Mouse (Mus musculus) limb, embryonic 13.5 days (tissue): ENCODE results near the gene Olfr1141. TPM values are rescaled to one million over a fixed set of nuclear protein-coding genes. Genes with fewer than 3 reads are reported as not detected.

Experiments used
- ATAC-seq: fragments of 200-750 bp; cut with Nextera tagmentation; 2 replicates; pipeline ENCODE4 v1.8.0; 2017; ENCODE audit warnings: low read depth, moderate number of reproducible peaks, moderate TSS enrichment; ENCODE audit not compliant: low FRiP score
- H3K27ac ChIP-seq: fragments of 300-500 bp; sonication (generic); 2 replicates; pipeline ENCODE4 v1.5.1; 2015; ENCODE audit warnings: inconsistent platforms, mild to moderate bottlenecking, moderate library complexity
- H3K27me3 ChIP-seq: fragments of 300-500 bp; sonication (generic); 2 replicates; pipeline ENCODE4 v1.6.1; 2015; ENCODE audit warnings: mild to moderate bottlenecking, inconsistent platforms
- H3K36me3 ChIP-seq: fragments of 300-500 bp; sonication (generic); 2 replicates; pipeline ENCODE4 v1.6.1; 2015; ENCODE audit warnings: inconsistent platforms, mild to moderate bottlenecking, moderate library complexity
- H3K4me1 ChIP-seq: fragments of 300-500 bp; sonication (generic); 2 replicates; pipeline ENCODE4 v1.6.1; 2015; ENCODE audit warnings: inconsistent platforms
- H3K4me2 ChIP-seq: fragments of 300-500 bp; sonication (generic); replicated peaks from 2 replicates; pipeline ENCODE4 v1.6.1; 2015; ENCODE audit warnings: inconsistent platforms, mild to moderate bottlenecking, moderate library complexity
- H3K4me3 ChIP-seq: fragments of 300-500 bp; sonication (generic); 2 replicates; pipeline ENCODE4 v1.5.1; 2015; ENCODE audit warnings: moderate library complexity, mild to moderate bottlenecking, inconsistent platforms
- H3K9ac ChIP-seq: fragments of 300-500 bp; sonication (generic); 2 replicates; pipeline ENCODE4 v1.6.1; 2015; ENCODE audit warnings: mild to moderate bottlenecking, inconsistent platforms
- H3K9me3 ChIP-seq: fragments of 300-500 bp; sonication (generic); 2 replicates; pipeline ENCODE4 v1.6.1; 2016; ENCODE audit warnings: inconsistent platforms
- WGBS: fragments of 180-500 bp; shearing (Covaris S2); methylation state at CpG from one replicate; pipeline ENCODE4 v1.1.7; 2015; 5-methylcytosine and 5-hydroxymethylcytosine counted together
- polyA plus RNA-seq: library from polyadenylated mRNA; unstranded; fragments of >200 nt; fragmentation: Nextera tagmentation; extraction: Ambion mirVana; gene quantifications from 2 replicates; pipeline ENCODE4 v1.2.1, GENCODE M21; 2015

The Olfr1141 gene
- not detected in 2 replicates for polyA plus RNA-seq

GRCm38 (mm10) chr2:87753891-87754290 lies at the start of gene Olfr1141:
Gene Olfr1141, minus strand, starts transcription at chr2:87753991.
- Histone ChIP-seq H3K27ac (no peak within 1 kb of the TSS), H3K27me3 (no peaks in the 10 kb centered on the region), H3K9me3 (no peaks in the 10 kb centered on the region), H3K9ac (no peak within 1 kb of the TSS), H3K36me3 (no peaks in the 10 kb centered on the region), H3K4me3 (no peak within 1 kb of the TSS), H3K4me1 (no peaks in the 10 kb centered on the region), H3K4me2 (no peak within 1 kb of the TSS)
- no peak for ATAC-seq
- WGBS: 82% methylated on average over 1 of the region's 1 CpGs

DNA sequence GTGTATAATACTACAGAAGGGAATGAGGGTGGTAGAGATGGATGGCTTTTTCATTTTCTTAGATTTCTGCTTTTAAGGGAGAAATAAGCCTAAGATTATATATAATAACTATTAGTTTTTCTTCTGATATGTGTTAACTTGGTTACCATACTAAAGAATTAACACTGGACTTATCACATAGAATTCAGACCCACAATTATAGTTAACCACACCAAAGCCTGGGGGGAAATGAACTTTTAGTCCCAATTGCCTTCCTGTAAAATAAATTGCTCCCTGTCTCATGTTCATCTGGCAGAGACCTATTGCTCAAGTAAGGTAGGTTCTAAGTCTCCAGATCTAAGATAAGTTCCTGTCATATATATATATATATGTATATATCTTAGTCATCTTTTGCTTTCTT lies 46.5 kb upstream of the Olfr1141 start, which contains the start of gene Olfr1143:
TSS of gene Olfr1143 (plus strand) at position 301 of the 400 bp plus-strand sequence.
- ATAC-seq: no peak

GRCm38 (mm10) chr2:87779183-87779582 lies 25.4 kb upstream of the Olfr1141 start, which contains the start of gene Olfr152:
Gene Olfr152, plus strand, starts transcription at chr2:87779483.
- 85% methylated on average over 4 of the region's 4 CpGs for WGBS
- no peak within 1 kb of the TSS for H3K4me3 ChIP-seq
- ATAC-seq: no peak
- no peaks in the 10 kb centered on the region for H3K36me3 ChIP-seq
- H3K27ac ChIP-seq: no peak within 1 kb of the TSS
- H3K27me3 ChIP-seq: no peaks in the 10 kb centered on the region
- no peaks in the 10 kb centered on the region for H3K9me3 ChIP-seq
- no peak within 1 kb of the TSS for H3K4me2 ChIP-seq
- no peaks in the 10 kb centered on the region for H3K4me1 ChIP-seq
- no peak within 1 kb of the TSS for H3K9ac ChIP-seq

More for the DNA sequence above, 46.5 kb upstream of the Olfr1141 start, which contains the start of gene Olfr1143:
- H3K4me3 ChIP-seq: no peak within 1 kb of the TSS
- no peak within 1 kb of the TSS for H3K9ac ChIP-seq
- no peaks in the 10 kb centered on the region for H3K4me1 ChIP-seq
- no peak within 1 kb of the TSS for H3K27ac ChIP-seq
- H3K4me2 ChIP-seq: no peak within 1 kb of the TSS
- H3K9me3 ChIP-seq: no peaks in the 10 kb centered on the region
- no peaks in the 10 kb centered on the region for H3K36me3 ChIP-seq
- no peaks in the 10 kb centered on the region for H3K27me3 ChIP-seq

DNA sequence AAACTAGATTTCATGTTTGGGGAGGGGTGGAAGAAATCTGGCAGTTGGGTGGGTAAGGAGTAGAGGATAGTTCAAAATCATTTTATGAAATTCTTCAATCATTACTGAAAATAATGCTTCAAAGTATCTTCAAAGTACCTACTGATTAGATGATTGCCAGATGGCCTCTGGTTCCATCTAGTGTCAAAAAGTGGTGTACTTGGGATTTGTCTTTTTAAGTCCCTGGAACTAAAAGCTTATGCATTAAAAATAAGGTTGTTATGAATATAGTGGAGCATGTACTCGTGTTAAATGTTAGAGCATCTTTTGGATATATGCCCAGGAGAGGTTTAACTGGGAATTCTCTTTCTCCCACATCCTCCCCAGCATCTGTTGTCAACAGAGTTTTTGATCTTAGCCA lies 22.4 kb upstream of the Olfr1141 start:
- no peak overlapping the region for H3K27ac ChIP-seq
- H3K36me3 ChIP-seq: no peaks in the 10 kb centered on the region
- H3K4me2 ChIP-seq: no peak overlapping the region
- no peak overlapping the region for H3K9ac ChIP-seq
- no peak for ATAC-seq
- 63% methylated on average over 1 of the region's 1 CpGs for WGBS
- H3K9me3 ChIP-seq: no peaks in the 10 kb centered on the region
- H3K27me3 ChIP-seq: no peaks in the 10 kb centered on the region
- H3K4me3 ChIP-seq: no peak overlapping the region
- H3K4me1 ChIP-seq: no peaks in the 10 kb centered on the region

GRCm38 (mm10) chr2:87743452-87743851 lies 10.3 kb downstream of the Olfr1141 start, which contains the start of gene Olfr1140:
Gene Olfr1140, plus strand, starts transcription at chr2:87743752.
- no peaks in the 10 kb centered on the region for H3K36me3 ChIP-seq
- WGBS: 78% methylated on average over 3 of the region's 3 CpGs
- no peaks in the 10 kb centered on the region for H3K27me3 ChIP-seq
- H3K4me2 ChIP-seq: no peak within 1 kb of the TSS
- no peak within 1 kb of the TSS for H3K27ac ChIP-seq
- ATAC-seq: no peak
- no peaks in the 10 kb centered on the region for H3K9me3 ChIP-seq
- H3K4me3 ChIP-seq: no peak within 1 kb of the TSS
- H3K4me1 ChIP-seq: no peaks in the 10 kb centered on the region
- H3K9ac ChIP-seq: no peak within 1 kb of the TSS

DNA sequence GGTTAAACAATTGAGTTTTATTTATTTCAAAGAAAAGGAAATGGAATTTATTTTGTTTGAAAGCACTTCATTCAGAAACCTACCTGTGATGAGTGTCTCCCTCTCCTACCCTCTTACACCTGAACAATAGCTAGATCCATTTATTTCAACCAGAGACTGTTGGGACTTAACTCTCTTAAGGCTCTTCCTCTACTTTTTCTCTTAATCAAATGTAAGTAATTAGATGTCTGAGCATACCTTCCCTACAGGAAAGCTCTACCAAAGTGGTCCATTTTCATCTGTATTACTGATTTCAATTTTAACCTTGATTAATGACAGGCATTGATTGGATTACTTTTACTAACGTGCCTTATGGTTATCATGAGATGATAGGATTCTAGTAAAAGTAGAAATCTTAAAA lies 13.9 kb downstream of the Olfr1141 start, which contains the start of gene Olfr1138:
TSS of gene Olfr1138 (minus strand) at position 101 of the 400 bp plus-strand sequence.
- Histone ChIP-seq H3K4me3 (no peak within 1 kb of the TSS), H3K9ac (no peak within 1 kb of the TSS), H3K4me2 (no peak within 1 kb of the TSS), H3K4me1 (no peaks in the 10 kb centered on the region), H3K27me3 (no peaks in the 10 kb centered on the region), H3K36me3 (no peaks in the 10 kb centered on the region), H3K9me3 (no peaks in the 10 kb centered on the region), H3K27ac (no peak within 1 kb of the TSS)
- ATAC-seq: no peak
- WGBS: 79% methylated on average over 1 of the region's 1 CpGs

DNA sequence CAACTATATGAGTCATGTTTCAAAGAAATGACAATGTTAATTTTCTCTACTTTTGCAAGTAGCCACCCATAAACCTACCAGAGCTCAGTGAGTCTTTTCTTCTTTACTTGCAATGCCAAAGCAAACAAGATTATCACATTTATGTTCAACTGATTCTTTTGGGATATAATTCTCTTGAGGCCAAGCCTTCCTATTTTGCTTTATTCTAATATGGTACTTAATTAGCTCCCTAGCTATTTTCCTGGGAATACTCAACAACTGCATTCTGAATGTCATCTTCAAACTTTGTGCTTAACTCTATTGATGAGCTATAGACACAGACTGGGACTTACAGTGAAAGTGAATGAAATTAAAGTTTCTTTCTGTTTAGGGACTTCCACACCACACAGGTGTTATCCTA lies 40.7 kb downstream of the Olfr1141 start, which contains the start of gene Olfr1137:
TSS of gene Olfr1137 (minus strand) at position 101 of the 400 bp plus-strand sequence.
- Histone ChIP-seq H3K9me3 (no peaks in the 10 kb centered on the region), H3K27ac (no peak within 1 kb of the TSS), H3K27me3 (no peaks in the 10 kb centered on the region)

More for the DNA sequence above, 40.7 kb downstream of the Olfr1141 start, which contains the start of gene Olfr1137:
- no peaks in the 10 kb centered on the region for H3K4me1 ChIP-seq
- no peak within 1 kb of the TSS for H3K9ac ChIP-seq
- no peaks in the 10 kb centered on the region for H3K36me3 ChIP-seq
- no peak within 1 kb of the TSS for H3K4me3 ChIP-seq
- H3K4me2 ChIP-seq: no peak within 1 kb of the TSS
- ATAC-seq: no peak

Other genes with a start within 250 kb of the Olfr1141 start
- gene Pramel6, start 247.4 kb downstream of the Olfr1141 start, polyA plus RNA-seq: not detected in 2 replicates
- not detected in 2 replicates for gene Olfr153, start 222.2 kb downstream of the Olfr1141 start, polyA plus RNA-seq
- not detected in 2 replicates for gene Olfr1128, start 208.4 kb downstream of the Olfr1141 start, polyA plus RNA-seq
- gene Olfr1129, start 180.1 kb downstream of the Olfr1141 start, polyA plus RNA-seq: not detected in 2 replicates
- gene Olfr1130, start 147.8 kb downstream of the Olfr1141 start, polyA plus RNA-seq: not detected in 2 replicates
- not detected in 2 replicates for gene Olfr1131, start 126.9 kb downstream of the Olfr1141 start, polyA plus RNA-seq
- not detected in 2 replicates for gene Olfr1132, start 116.5 kb downstream of the Olfr1141 start, polyA plus RNA-seq
- not detected in 2 replicates for gene Olfr1133, start 106.6 kb downstream of the Olfr1141 start, polyA plus RNA-seq
- gene Olfr1134, start 95.5 kb downstream of the Olfr1141 start, polyA plus RNA-seq: not detected in 2 replicates
- gene Olfr1135, start 80.3 kb downstream of the Olfr1141 start, polyA plus RNA-seq: not detected in 2 replicates
- not detected in 2 replicates for gene Olfr1136, start 60.0 kb downstream of the Olfr1141 start, polyA plus RNA-seq
- not detected in 2 replicates for gene Olfr1137, start 40.8 kb downstream of the Olfr1141 start, polyA plus RNA-seq
- not detected in 2 replicates for gene Olfr1138, start 14.0 kb downstream of the Olfr1141 start, polyA plus RNA-seq
- not detected in 2 replicates for gene Olfr1140, start 10.2 kb downstream of the Olfr1141 start, polyA plus RNA-seq
- gene Olfr152, start 25.5 kb upstream of the Olfr1141 start, polyA plus RNA-seq: not detected in 2 replicates
- not detected in 2 replicates for gene Olfr1143, start 46.6 kb upstream of the Olfr1141 start, polyA plus RNA-seq
- gene Olfr1145, start 55.8 kb upstream of the Olfr1141 start, polyA plus RNA-seq: not detected in 2 replicates
- gene Olfr1148, start 76.5 kb upstream of the Olfr1141 start, polyA plus RNA-seq: not detected in 2 replicates
- gene Olfr1150-ps1, start 90.0 kb upstream of the Olfr1141 start, polyA plus RNA-seq: not detected in 2 replicates
- gene Olfr1151, start 101.9 kb upstream of the Olfr1141 start, polyA plus RNA-seq: not detected in 2 replicates
- 0.03 TPM in 1 of 2 replicates, not detected in the other for gene Olfr1152, start 112.5 kb upstream of the Olfr1141 start, polyA plus RNA-seq
- gene Olfr1153, start 141.0 kb upstream of the Olfr1141 start, polyA plus RNA-seq: not detected in 2 replicates
- not detected in 2 replicates for gene Olfr1154, start 151.2 kb upstream of the Olfr1141 start, polyA plus RNA-seq
- not detected in 2 replicates for gene Olfr1155, start 191.1 kb upstream of the Olfr1141 start, polyA plus RNA-seq
- not detected in 2 replicates for gene Olfr1156, start 199.1 kb upstream of the Olfr1141 start, polyA plus RNA-seq
- not detected in 2 replicates for gene Olfr1157, start 214.3 kb upstream of the Olfr1141 start, polyA plus RNA-seq
- gene Olfr74, start 220.7 kb upstream of the Olfr1141 start, polyA plus RNA-seq: not detected in 2 replicates
- gene Olfr1158, start 236.1 kb upstream of the Olfr1141 start, polyA plus RNA-seq: not detected in 2 replicates